Mouse (Mus musculus): ENCODE data around the gene Atcay.
A peak's percentile ranks its signal among the peaks of the same experiment; 100 is the strongest.
"Not testable (repeated sequence)": the region's sequence is repeated elsewhere in the genome, so short reads cannot be mapped to it uniquely, and the experiment has no call there.

The Atcay gene

GRCm38 (mm10) chr10:81240876-81241275 lies 10.2 kb upstream of the Atcay start:
- DNase-seq: peak; percentile 76

GRCm38 (mm10) chr10:81238618-81239017 lies 8.0 kb upstream of the Atcay start:
- DNase-seq: no peak

GRCm38 (mm10) chr10:81236471-81237268 lies 6.0 kb upstream of the Atcay start:
- DNase-seq: no peak

GRCm38 (mm10) chr10:81234206-81234605 lies 3.6 kb upstream of the Atcay start:
- DNase-seq: no peak

GRCm38 (mm10) chr10:81233226-81233585 lies 2.6 kb upstream of the Atcay start:
- no peak for DNase-seq

GRCm38 (mm10) chr10:81232580-81233225 lies 2.1 kb upstream of the Atcay start, which contains the start of gene Zfr2:
Zfr2 (plus strand) TSS chr10:81233155.
- peak; percentile 95 for DNase-seq

- no peak for DNase-seq
Measured at GRCm38 (mm10) chr10:81231436-81231835, 803 bp upstream of the Atcay start.

GRCm38 (mm10) chr10:81229735-81230437 lies 747 bp downstream of the Atcay start:
- DNase-seq: no peak

- DNase-seq: not testable (repeated sequence)
Measured at GRCm38 (mm10) chr10:81223731-81224130, 6.9 kb downstream of the Atcay start.

GRCm38 (mm10) chr10:81221402-81222015 lies 9.1 kb downstream of the Atcay start:
- DNase-seq: no peak

- peak; percentile 81 for DNase-seq
Measured at GRCm38 (mm10) chr10:81217964-81218363, 12.7 kb downstream of the Atcay start.

- peak; percentile 51 for DNase-seq
Measured at GRCm38 (mm10) chr10:81217267-81217666, 13.4 kb downstream of the Atcay start.

- no peak for DNase-seq
Measured at GRCm38 (mm10) chr10:81216810-81217209, 13.8 kb downstream of the Atcay start.

- no peak for DNase-seq
Measured at GRCm38 (mm10) chr10:81216260-81216659, 14.4 kb downstream of the Atcay start.

- DNase-seq: no peak
Measured at GRCm38 (mm10) chr10:81210154-81210553, 20.5 kb downstream of the Atcay start.

- no peak for DNase-seq
Measured at GRCm38 (mm10) chr10:81204137-81204536, 26.5 kb downstream of the Atcay start.

- no peak for DNase-seq
Measured at GRCm38 (mm10) chr10:81202978-81203720, 27.5 kb downstream of the Atcay start.

GRCm38 (mm10) chr10:81201807-81202758 lies 28.6 kb downstream of the Atcay start, which contains the start of gene Nmrk2:
Nmrk2 (minus strand) TSS chr10:81202051.
- no peak for DNase-seq

GRCm38 (mm10) chr10:81200605-81201287 lies 29.9 kb downstream of the Atcay start:
- DNase-seq: no peak

GRCm38 (mm10) chr10:81200141-81200540 lies 30.5 kb downstream of the Atcay start:
- no peak for DNase-seq

GRCm38 (mm10) chr10:81198990-81199389 lies 31.6 kb downstream of the Atcay start:
- no peak for DNase-seq
